Mouse (Mus musculus): ENCODE data around the gene Ccz1. TPM values are rescaled to one million over a fixed set of nuclear protein-coding genes. Genes with fewer than 3 reads are reported as not detected.
"Not testable (repeated sequence)": the region's sequence is repeated elsewhere in the genome, so short reads cannot be mapped to it uniquely, and the experiment has no call there.

Gene Ccz1
- polyA plus RNA-seq, 1 experiment from 2014 or later: 79.4 TPM

DNA sequence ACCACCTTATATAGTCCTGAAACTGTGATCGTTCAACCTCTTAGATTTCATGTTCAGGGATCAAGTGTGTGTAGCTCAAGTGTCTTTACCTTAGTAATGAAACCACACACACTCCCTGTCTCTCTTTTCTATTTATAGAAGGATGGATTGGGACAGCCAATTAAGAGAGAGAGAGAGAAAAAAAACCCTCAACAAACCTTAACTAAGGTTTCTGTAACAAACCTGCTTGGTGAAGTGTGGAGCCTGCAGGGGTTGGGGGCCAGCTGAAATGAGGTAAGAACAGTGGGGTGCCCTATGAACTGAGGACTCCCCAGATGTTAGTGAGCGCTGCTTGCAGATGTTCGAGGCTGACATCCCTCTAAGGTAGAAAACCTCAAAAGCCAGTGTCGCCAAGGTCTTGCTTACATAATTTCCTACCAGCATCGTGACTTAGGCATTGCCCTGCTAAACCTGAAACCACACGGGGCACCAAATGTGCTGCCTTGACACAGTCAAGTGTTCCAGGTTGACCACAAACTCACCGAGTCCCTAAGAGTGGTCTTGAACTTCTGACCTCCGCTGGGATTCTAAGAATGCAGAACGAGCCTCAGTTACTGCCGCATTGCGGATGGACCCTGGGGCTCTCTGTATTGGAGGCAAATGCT is 12.1 kb upstream of the Ccz1 start, which contains the start of gene Ocm:
TSS of gene Ocm (minus strand) at position 51 of the 644 bp plus-strand sequence.
- ATAC-seq (ENCODE audit: insufficient read depth) (no peak), DNase-seq (no peak)
- Histone ChIP-seq H3K9ac (no peak within 1 kb of the TSS), H3K36me3 (ENCODE audit: insufficient read depth) (no peaks in the 10 kb centered on the region), H3K27ac (ENCODE audit: low read depth) (no peak within 1 kb of the TSS), H3K4me2 (no peak within 1 kb of the TSS), H3K27me3 (ENCODE audit: insufficient read depth, low read length) (no peaks in the 10 kb centered on the region), H3K9me3 (ENCODE audit: low read depth, low read length) (no peaks in the 10 kb centered on the region), H3K4me3 (ENCODE audit: low read depth, low read length) (no peak within 1 kb of the TSS), H3K4me1 (ENCODE audit: insufficient read depth) (no peaks in the 10 kb centered on the region)
- 55% methylated on average over 11 of the region's 11 CpGs for WGBS
- no peak for TF ChIP-seq CTCF (IDR thresholded peaks at IDR 0.05; ENCODE audit: low read depth)

DNA sequence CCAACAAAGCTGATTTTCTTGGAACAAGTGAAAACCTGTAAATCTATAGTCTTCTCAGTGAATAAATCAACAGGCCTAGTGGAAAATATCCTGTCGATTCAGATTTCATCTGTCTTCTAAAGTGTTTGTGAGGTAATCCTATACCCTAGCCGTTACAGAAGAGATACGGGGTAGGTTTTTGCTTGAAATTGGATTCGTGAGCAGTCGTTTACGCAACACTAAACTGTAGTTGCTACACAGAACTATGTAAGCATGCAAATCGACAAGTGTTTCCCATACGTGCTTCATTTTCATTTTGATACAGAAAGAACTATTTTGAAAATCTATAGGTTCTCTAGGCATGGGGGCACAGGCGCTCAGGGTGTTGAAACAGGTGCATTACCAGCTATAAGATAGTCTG is 1.2 kb upstream of the Ccz1 start:
- H3K36me3 ChIP-seq (ENCODE audit: insufficient read depth): peaks cover 19% of the 10 kb centered on the region
- 86% methylated on average over 9 of the region's 9 CpGs for WGBS
- no peak overlapping the region for H3K9ac ChIP-seq
- no peak overlapping the region for H3K4me2 ChIP-seq
- no peaks in the 10 kb centered on the region for H3K4me1 ChIP-seq (ENCODE audit: insufficient read depth)
- ATAC-seq (ENCODE audit: insufficient read depth): no peak
- no peak for TF ChIP-seq CTCF (IDR thresholded peaks at IDR 0.05; ENCODE audit: low read depth)
- H3K9me3 ChIP-seq (ENCODE audit: low read depth, low read length): no peaks in the 10 kb centered on the region
- H3K27ac ChIP-seq (ENCODE audit: low read depth): no peak overlapping the region
- no peaks in the 10 kb centered on the region for H3K27me3 ChIP-seq (ENCODE audit: insufficient read depth, low read length)
- no peak overlapping the region for H3K4me3 ChIP-seq (ENCODE audit: low read depth, low read length)
- DNase-seq: no peak

DNA sequence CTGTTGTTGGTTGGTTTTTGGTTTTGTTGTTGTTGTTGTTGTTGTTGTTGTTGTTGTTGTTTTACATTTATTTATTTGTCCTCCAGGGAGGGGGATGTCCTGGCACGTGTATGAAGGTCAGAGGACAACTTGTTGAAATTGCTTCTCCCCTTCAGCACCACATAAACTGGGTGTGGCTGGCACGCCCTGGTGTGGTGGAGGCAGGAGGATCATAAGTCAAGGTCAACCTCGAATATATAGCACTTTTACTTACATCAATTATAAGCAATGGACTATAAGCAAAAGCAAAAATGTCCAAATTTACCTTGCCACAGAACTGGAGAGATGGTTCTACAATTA is 604 bp upstream of the Ccz1 start:
- H3K4me2 ChIP-seq: peak overlapping the region; percentile 67
- H3K27ac ChIP-seq (ENCODE audit: low read depth): no peak overlapping the region
- TF ChIP-seq CTCF (IDR thresholded peaks at IDR 0.05; ENCODE audit: low read depth): no peak
- DNase-seq: no peak
- peak; percentile 33; the same call in 1 of the 2 replicates for ATAC-seq (ENCODE audit: insufficient read depth)
- no peak overlapping the region for H3K9ac ChIP-seq
- no peaks in the 10 kb centered on the region for H3K9me3 ChIP-seq (ENCODE audit: low read depth, low read length)
- H3K4me3 ChIP-seq (ENCODE audit: low read depth, low read length): peak overlapping the region; percentile 77; the same call in 1 of the 2 replicates
- peaks cover 21% of the 10 kb centered on the region for H3K36me3 ChIP-seq (ENCODE audit: insufficient read depth)
- WGBS: 70% methylated on average over 3 of the region's 3 CpGs
- H3K4me1 ChIP-seq (ENCODE audit: insufficient read depth): no peaks in the 10 kb centered on the region
- H3K27me3 ChIP-seq (ENCODE audit: insufficient read depth, low read length): no peaks in the 10 kb centered on the region

DNA sequence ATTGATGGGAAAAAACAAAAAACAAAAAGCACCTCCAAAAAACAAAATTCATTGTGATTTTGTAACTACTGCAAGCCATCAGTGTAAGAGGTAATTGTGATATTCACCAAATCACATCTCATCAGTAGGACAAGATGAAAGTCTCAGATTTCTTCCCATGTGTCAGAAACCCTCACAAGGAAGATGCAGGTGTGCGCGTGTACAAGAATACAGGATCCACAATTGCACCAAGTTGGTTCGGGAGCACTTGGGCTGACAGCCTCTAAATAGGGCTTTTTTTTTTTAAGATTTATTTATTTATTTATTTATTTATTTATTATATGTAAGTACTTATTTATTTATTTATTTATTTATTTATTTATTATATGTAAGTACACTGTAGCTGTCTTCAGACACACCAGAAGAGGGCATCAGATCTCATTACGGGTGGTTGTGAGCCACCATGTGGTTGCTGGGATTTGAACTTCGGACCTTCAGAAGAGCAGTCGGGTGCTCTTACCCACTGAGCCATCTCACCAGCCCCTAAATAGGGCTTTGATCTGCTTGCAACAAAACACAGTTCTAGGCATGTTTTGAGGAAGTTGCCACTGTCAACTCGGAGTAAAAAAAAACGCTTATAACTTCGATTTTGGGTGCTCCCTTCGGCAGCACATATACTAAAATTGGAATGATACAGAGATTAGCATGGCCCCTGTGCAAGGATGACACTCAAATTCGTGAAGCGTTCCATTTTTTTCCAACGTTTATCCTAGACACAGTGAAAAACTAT is 1.1 kb downstream of the Ccz1 start:
- 59% methylated on average over 12 of the region's 13 CpGs for WGBS
- DNase-seq; H3K27me3 ChIP-seq (ENCODE audit: insufficient read depth, low read length); H3K4me1 ChIP-seq (ENCODE audit: insufficient read depth); H3K9me3 ChIP-seq (ENCODE audit: low read depth, low read length); ATAC-seq (ENCODE audit: insufficient read depth); H3K27ac ChIP-seq (ENCODE audit: low read depth): not testable (repeated sequence)
- Histone ChIP-seq H3K4me3 (ENCODE audit: low read depth, low read length) (peak overlapping the region; percentile 77), H3K9ac (peak overlapping the region; percentile 79; the same call in 1 of the 2 replicates), H3K4me2 (peak overlapping the region; percentile 67), H3K36me3 (ENCODE audit: insufficient read depth) (peaks cover 34% of the 10 kb centered on the region)

DNA sequence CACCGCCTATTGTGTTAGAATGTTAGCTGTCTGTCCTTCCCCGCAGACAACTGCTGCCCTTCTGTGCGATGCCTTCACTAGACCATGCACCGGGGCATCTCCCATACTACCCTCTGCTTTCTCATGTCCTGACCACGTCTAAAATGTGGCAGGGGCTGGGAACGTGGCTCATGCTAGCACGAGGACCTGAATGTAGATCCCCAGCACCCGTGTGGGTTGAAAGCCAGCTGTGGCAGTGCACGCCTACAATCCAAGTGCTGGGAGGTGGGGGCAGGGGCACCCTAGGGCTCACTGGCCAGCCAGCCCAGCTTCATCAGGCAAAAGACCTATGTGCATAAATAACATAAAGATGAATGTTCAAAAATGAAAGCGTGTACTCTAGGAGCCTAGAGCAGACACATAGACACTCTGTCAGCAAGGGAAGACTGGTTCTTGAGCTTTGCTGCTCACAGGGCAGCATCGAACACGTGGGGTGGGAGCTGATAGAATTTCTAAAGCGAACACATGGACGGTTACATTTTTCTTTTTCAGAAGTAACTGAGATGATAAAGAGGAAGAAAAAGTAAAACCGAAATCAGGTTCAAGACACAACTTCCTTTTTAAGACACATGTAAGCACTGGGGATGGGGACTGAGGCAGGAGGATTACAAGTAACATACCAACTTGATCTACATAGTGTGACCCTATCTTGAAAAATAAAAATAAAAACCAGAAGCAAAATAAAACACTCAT is 12.1 kb downstream of the Ccz1 start:
- Histone ChIP-seq H3K4me3 (ENCODE audit: low read depth, low read length) (no peak overlapping the region), H3K36me3 (ENCODE audit: insufficient read depth) (peaks cover 76% of the 10 kb centered on the region), H3K9ac (no peak overlapping the region), H3K4me1 (ENCODE audit: insufficient read depth) (no peaks in the 10 kb centered on the region), H3K27me3 (ENCODE audit: insufficient read depth, low read length) (no peaks in the 10 kb centered on the region), H3K9me3 (ENCODE audit: low read depth, low read length) (no peaks in the 10 kb centered on the region), H3K27ac (ENCODE audit: low read depth) (no peak overlapping the region), H3K4me2 (no peak overlapping the region)
- no peak for TF ChIP-seq CTCF (IDR thresholded peaks at IDR 0.05; ENCODE audit: low read depth)
- 88% methylated on average over 15 of the region's 15 CpGs for WGBS
- no peak for ATAC-seq (ENCODE audit: insufficient read depth)
- no peak for DNase-seq

DNA sequence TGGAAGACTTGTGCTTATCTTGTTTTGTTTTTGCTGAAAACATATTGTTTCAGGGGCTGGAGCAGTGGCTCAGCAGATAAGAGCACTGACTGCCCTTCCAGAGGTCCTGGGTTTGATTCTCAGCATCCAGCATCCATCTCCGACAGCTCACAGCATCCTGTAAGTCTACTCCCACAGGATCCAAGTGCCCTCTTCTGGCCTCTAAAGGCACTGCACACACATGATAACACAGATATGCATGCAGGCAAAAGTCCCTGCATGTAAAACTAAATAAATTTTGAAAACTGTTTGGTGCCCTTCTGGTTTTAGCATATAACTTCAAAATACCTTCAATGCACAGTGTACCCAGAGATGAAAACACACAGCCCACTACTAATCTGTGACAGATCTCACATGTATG is 15.3 kb downstream of the Ccz1 start:
- H3K4me2 ChIP-seq: no peak overlapping the region
- H3K4me1 ChIP-seq (ENCODE audit: insufficient read depth): no peaks in the 10 kb centered on the region
- no peak overlapping the region for H3K4me3 ChIP-seq (ENCODE audit: low read depth, low read length)
- H3K27me3 ChIP-seq (ENCODE audit: insufficient read depth, low read length): no peaks in the 10 kb centered on the region
- no peak for ATAC-seq (ENCODE audit: insufficient read depth)
- no peaks in the 10 kb centered on the region for H3K9me3 ChIP-seq (ENCODE audit: low read depth, low read length)
- peak; percentile 39 for DNase-seq
- peaks cover 84% of the 10 kb centered on the region for H3K36me3 ChIP-seq (ENCODE audit: insufficient read depth)
- H3K9ac ChIP-seq: no peak overlapping the region
- 84% methylated on average over 1 of the region's 1 CpGs for WGBS
- TF ChIP-seq CTCF (IDR thresholded peaks at IDR 0.05; ENCODE audit: low read depth): peak; percentile 51
- no peak overlapping the region for H3K27ac ChIP-seq (ENCODE audit: low read depth)
